Mouse (Mus musculus) CD4-positive, CD25-positive, alpha-beta regulatory T cell (primary cell): ENCODE results near the gene Krtap27-1. TPM values are rescaled to one million over a fixed set of nuclear protein-coding genes. Genes with fewer than 3 reads are reported as not detected.

Source experiments
- polyA plus RNA-seq: library from polyadenylated mRNA; unstranded; fragments of 100-300 nt; shearing (Covaris generic); gene quantifications from one replicate; pipeline ENCODE4 v1.2.1, GENCODE M21; 2017

Gene Krtap27-1
- polyA plus RNA-seq = not detected

DNA sequence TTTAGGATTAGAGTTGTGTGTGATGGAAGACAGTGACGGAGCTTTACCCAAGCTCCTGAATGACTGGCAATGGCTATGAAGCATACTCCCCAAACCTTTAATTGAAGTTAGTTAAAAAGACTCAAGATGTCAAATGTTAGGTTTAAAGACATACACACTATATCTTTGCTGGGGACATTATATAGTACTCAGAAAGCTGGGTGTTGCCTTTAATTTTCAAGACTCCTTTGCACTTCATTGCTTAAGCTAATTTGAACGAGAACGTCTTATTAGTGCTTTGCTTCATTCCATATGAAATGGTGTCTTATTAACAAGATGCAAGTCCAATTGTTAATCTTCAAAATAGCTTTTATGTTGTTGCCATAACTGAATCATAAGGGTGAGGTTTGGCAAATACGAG is at the start of gene Krtap27-1:
Gene Krtap27-1 (minus strand): TSS at position 101 of the 400 bp plus-strand sequence.

DNA sequence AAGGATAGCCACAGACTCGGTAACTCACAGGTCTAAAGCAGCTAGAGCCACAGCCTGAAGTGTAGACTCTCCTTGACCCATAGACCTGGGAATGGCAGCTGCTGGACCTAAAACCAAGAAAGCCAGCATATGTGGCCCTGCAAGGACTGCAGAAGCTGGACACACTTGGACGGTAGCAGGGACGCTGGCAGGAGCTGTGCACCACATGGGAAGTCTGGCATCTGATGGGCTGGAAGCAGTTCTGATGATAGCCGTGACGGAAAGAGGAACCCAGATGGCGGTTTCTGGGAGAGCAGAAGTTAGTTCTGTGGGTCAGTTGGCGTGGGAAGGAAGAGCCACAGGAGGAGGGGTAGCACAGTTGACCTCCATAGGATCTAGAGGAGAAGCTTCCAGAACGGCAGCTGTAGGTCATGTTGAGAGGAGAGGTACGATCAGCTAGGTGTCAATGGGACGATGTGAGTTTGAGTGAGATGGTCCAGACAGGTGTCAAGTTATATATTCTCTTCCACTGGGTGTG is 36.1 kb upstream of the Krtap27-1 start, which contains the start of gene 2310061N02Rik:
Gene 2310061N02Rik (minus strand): TSS at position 467 of the 517 bp plus-strand sequence.

DNA sequence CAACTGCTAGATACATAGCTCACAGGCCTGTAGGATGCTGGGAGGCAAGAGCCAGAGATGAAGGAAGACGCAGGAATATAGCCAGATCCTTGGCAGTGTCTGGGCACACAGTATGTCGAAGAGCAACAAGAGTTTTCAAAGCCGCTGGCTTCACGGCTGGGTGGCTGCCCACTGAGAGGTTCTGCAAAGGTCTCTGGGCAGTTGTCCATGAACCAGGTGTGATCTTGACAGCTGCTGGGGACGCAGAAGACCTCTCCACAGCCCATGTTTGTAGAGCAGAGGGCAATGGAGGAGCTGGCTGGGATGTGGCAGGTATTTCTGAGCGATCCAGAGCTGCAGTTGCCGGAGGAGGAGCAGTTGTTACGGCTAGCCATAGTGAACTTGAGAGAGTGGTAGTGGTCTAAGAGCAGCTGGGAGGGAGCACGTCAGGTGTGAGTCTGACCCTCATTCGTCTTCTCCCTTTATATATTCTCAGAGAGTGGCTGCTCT is 24.1 kb downstream of the Krtap27-1 start, which contains the start of gene Krtap26-1:
Gene Krtap26-1 (minus strand): TSS at position 439 of the 489 bp plus-strand sequence.

DNA sequence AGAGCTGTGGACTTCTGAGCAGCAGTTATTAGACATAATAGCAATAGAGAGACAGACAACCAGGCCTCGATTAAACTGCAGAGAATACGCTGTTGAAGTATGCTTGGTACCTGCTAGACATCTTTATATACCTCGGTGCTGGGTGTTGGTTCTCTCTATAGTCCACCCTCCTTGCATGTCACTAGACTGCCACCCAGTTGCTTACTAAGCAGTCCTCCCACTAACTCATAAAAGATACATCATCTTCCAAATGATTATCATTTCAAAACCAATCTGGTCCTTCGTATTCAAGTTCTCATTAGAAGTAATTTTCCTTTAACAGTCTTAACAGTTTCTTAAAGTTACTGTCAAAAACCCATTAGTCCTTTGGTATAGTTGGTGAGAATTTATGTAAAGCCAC is 43.9 kb downstream of the Krtap27-1 start, which contains the start of gene 2310079G19Rik:
Gene 2310079G19Rik (minus strand): TSS at position 101 of the 400 bp plus-strand sequence.

Other genes starting within 250 kb of the Krtap27-1 start
- not detected for gene Cldn17, start 164.7 kb downstream of the Krtap27-1 start, polyA plus RNA-seq
- gene Cldn8, start 108.5 kb downstream of the Krtap27-1 start, polyA plus RNA-seq = not detected
- not detected for gene Krtap24-1, start 59.4 kb downstream of the Krtap27-1 start, polyA plus RNA-seq
- not detected for gene 2310079G19Rik, start 44.0 kb downstream of the Krtap27-1 start, polyA plus RNA-seq
- gene Krtap26-1, start 23.9 kb downstream of the Krtap27-1 start, polyA plus RNA-seq = not detected
- gene 2310061N02Rik, start 36.3 kb upstream of the Krtap27-1 start, polyA plus RNA-seq = not detected
- gene Krtap13-1, start 57.2 kb upstream of the Krtap27-1 start, polyA plus RNA-seq = not detected
- not detected for gene Krtap13, start 80.0 kb upstream of the Krtap27-1 start, polyA plus RNA-seq
- not detected for gene 2310034C09Rik, start 87.2 kb upstream of the Krtap27-1 start, polyA plus RNA-seq
- not detected for gene 2310057N15Rik, start 102.5 kb upstream of the Krtap27-1 start, polyA plus RNA-seq
- not detected for gene Gm5965, start 106.2 kb upstream of the Krtap27-1 start, polyA plus RNA-seq
- gene Gm20741, start 140.5 kb upstream of the Krtap27-1 start, polyA plus RNA-seq = not detected
- gene Krtap15, start 148.5 kb upstream of the Krtap27-1 start, polyA plus RNA-seq = not detected
- gene Krtap14, start 154.5 kb upstream of the Krtap27-1 start, polyA plus RNA-seq = not detected
- not detected for gene Krtap19-1, start 197.7 kb upstream of the Krtap27-1 start, polyA plus RNA-seq
- not detected for gene Krtap19-2, start 202.6 kb upstream of the Krtap27-1 start, polyA plus RNA-seq
- not detected for gene Krtap19-3, start 206.4 kb upstream of the Krtap27-1 start, polyA plus RNA-seq
- not detected for gene Krtap19-4, start 213.4 kb upstream of the Krtap27-1 start, polyA plus RNA-seq
- not detected for gene Krtap19-5, start 224.8 kb upstream of the Krtap27-1 start, polyA plus RNA-seq